Mouse (Mus musculus) common myeloid progenitor, adult 5-6 weeks (primary cell): Measurements from ENCODE around the gene Armcx4. TPM values are rescaled to one million over a fixed set of nuclear protein-coding genes. Genes with fewer than 3 reads are reported as not detected.

ENCODE experiments used
- ATAC-seq: replicated peaks from 2 replicates; pipeline ENCODE4 v1.8.0; 2016; ENCODE audit warnings: low read depth, mild to moderate bottlenecking, moderate TSS enrichment, inconsistent platforms; ENCODE audit not compliant: poor library complexity, severe bottlenecking
- total RNA-seq: library from RNA; stranded (forward); fragments of 200-1000, 187-1606 nt; gene quantifications from 2 replicates; pipeline ENCODE4 v1.2.3, GENCODE M21; 2017

Armcx4 gene
- 7.9 and 8.1 TPM in 2 replicates for total RNA-seq

GRCm38 (mm10) chrX:134686267-134686666 is at the start of gene Armcx4:
Armcx4 (plus strand) TSS chrX:134686519.
- peak; percentile 94 for ATAC-seq

GRCm38 (mm10) chrX:134641000-134641760 is 45.1 kb upstream of the Armcx4 start:
- ATAC-seq: peak; percentile 98

GRCm38 (mm10) chrX:134646338-134646737 is 40.0 kb upstream of the Armcx4 start:
- no peak for ATAC-seq

- ATAC-seq: no peak
Observed at GRCm38 (mm10) chrX:134647421-134647820, 38.9 kb upstream of the Armcx4 start.

DNA sequence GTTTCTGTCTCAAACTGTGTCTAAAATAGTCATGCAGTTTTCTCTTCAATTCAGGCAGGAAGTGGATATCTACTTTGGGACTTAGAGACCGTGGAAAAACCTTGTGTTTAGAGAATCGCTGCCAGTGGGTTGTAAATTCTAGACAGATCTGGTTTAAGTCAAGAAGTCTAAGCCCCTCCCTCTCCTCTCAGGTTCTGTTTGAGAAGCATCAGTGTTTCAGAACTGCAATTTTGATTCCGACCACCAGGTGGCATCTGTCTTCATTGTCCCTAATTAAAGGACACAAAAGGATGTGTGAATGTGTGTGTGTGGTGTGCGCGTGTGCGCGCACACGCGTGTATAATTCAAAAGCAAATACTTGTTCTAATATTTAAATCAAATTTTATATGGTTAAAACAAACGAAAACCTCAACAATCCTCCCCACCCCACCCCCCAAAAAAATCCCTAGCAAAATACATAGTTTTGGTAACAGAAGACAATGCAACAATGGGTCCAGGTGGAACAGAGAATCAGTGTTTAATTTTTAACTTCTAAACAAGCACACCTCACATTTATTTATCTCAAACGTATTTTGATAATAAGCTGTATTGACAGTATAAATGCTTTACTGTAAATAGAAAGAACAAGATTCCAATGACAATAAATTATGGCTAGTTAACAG is 38.2 kb upstream of the Armcx4 start:
- ATAC-seq: peak; percentile 89

DNA sequence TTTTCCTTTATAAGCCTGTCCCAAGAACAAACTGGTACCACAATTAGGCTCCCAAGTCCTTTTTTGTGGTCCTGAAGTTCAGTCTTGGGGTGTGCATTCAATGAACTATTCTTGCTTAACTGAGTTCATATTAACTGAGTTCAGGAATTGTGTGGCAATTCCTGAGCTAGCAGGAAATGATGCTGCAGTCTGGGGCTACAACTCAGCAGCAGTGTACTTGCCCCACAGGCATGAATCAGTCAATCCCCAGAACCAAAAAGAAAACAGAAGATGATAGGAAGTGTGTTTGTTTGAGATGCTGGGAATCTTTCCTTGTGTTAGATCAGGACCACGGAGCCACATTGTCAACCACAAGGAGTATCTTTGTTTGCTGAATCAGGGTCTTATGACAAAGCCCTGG is 34.3 kb upstream of the Armcx4 start:
- ATAC-seq: peak; percentile 56

DNA sequence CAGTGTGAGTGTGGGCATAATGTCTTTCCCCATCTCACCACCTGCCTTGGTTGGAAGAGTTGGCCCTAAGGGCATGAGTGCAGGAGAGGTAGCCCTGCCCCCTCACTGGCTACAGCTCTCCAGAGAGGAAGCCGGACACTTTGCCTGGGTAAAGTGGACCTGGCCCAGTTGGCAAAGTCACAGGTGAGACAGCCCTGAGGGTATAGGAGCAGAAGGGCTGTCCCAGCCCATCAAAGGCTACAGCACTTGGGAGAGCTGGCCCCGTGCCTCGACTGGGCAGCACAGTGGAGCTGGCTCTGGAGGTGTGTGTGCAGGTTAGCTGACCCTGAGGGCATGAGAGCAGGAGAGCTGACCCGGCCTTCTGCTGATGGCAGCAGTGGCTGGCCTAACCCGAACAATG is 24.7 kb upstream of the Armcx4 start:
- no peak for ATAC-seq

GRCm38 (mm10) chrX:134675022-134675421 is 11.3 kb upstream of the Armcx4 start:
- ATAC-seq: no peak

DNA sequence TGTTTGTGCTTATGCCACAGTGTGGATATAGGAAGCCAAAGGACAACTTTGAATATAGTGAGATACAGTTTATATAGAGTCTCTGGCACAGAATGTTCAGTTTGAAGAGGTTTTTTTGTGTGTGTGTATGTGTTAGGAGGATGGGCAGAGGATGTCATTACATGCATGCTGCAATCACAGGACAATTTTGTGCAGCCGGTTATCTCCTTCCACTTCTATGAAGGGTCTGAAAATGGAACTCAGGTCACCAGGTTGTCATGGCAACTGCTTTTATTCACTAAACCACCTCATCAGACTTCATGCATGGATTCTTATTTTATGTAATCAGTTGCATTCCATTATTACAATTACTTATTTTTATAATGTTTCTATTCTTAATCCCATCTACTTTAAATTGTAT is 10.4 kb upstream of the Armcx4 start:
- ATAC-seq: no peak

DNA sequence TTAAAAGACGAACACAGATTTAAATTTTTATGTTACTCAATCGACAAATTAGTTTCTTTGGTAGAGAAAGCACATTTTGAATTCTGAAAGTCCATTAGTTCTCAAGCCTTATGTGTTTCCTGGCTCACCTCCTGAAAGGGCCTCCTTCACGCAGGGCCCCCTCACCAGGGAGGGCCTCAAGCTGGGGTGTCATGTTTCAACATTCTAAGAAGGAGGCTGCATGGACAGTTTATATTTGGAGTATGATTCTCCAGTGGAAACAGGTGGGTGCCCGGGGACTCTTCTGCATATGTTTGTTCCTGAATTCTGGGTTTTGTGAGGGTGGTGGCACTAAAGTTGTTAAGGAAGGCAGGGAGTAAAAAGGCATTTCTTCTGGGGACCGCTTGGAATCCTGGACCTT is 1.4 kb upstream of the Armcx4 start:
- ATAC-seq: no peak

DNA sequence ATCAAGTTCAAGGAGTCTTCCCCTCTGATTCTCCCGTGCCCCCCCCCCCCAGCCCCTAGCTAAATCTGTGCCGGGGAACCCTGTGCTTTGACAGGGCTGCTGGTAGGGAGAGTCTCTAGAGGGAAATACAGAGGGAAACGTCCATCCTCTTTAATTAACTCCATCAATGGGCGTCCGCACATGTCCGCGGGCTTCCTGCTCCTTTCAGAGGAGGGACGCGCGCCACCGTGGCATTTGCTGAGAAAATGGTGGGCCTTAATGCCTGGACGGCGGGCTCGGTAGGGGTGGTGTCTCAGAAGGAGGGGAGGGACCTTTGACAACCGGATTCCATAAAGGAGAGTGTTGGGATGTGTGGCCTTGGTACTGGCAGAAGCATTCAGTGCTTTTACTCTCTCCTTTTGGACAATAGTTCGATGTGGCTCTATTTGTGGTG is 436 bp downstream of the Armcx4 start:
- peak; percentile 34 for ATAC-seq

GRCm38 (mm10) chrX:134689676-134690075 is 3.4 kb downstream of the Armcx4 start:
- ATAC-seq: no peak

DNA sequence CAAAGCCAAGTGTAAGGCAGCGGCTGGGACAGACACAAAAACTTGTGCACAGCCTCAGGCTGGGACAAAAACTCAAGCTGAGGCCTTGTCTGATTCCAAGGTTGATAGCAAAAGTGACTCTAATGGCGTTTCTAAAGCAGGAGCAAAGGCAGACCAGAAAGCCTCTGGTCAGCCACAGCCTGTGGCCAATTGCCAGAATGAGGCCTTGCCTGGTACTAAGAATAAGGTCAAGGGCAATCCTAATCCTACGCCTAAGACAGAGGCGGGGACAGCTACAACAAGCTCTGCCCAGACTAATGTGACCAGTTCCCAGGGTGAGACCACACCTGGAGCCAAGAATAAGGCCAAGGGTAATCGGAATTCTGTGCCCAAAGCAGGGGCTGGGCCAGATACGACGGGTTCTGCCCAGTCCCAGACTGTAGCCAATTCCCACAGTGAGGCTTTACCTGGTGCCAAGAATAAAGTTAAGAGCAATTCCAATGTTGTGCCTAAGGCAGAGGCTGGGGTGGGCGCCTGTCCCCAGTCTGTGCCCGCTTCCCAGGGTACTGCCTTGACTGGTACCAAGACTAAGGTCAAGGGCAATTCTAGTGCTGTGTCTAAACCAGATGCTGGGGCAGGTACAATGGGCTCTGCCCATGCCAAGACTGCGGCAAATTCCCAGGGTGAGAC is 4.7 kb downstream of the Armcx4 start:
- ATAC-seq: no peak

DNA sequence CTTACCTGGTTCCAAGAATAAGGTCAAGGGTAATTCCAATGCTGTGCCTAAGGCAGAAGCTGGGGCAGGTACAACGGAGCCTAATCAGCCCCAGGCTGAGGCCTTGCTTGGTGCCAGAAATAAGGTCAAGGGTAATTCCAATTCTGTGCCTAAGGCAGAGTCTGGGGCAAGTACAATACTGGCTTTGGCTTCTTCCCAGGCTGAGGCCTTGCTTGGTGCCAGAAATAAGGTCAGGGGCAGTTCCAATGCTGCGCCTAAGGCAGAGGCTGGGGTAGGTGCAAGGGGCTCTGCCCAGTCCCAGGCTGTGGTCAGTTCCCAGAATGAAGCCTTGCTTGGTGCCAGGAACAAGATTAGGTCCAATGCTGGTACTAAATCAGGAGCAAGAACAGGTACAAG is 5.2 kb downstream of the Armcx4 start:
- no peak for ATAC-seq

GRCm38 (mm10) chrX:134716863-134717262 is 30.5 kb downstream of the Armcx4 start:
- no peak for ATAC-seq

DNA sequence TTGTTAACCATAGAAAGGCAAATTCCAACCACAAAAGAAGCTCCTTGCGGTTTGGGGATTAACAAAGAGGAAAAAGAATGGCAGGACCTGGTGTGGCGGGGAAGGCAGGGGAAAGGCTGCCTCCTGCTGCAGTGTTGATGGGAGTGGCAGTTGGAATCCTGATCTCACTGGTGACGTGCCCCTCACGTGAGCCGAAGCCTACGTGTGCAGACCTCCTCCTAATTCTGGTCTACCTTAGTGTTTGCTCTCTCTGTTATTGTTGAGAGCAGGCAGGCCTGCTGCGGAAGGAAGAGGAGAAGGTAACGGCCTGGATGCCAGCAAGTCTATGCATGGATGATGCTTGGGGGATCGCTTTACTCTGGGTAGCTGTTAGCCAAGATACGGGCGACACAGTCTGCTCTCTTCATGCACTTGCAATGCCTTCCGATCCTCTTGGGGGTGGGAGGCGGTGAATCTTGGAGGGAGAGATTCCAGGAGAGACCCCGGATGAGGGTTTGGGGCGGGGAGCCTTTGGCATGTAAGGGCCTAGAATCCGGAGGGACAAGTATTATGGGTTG is 31.5 kb downstream of the Armcx4 start, which contains the start of gene Armcx1:
Armcx1 (plus strand) TSS at position 212 of the 557 bp plus-strand sequence.
- peak; percentile 94 for ATAC-seq

DNA sequence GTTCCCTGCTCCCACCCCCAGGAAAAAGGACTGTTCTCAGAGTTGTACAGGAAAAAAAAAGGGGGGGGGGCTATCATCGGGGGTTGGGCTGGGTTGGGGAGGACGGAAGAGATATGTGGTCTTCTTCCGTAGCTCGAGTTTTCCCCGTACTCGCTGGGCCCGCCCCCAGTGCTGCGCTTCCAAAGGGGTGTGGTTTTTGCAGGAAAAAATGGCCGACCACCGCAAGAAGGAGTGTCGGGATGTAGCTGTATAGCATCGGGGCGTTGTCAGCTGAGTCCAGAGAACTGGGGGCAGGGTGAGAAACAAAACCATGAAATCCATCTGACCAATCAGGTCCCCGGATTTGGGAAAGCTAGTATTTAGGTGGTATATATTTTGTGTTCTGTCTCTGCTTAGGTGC is 32.2 kb downstream of the Armcx4 start:
- peak; percentile 74 for ATAC-seq

DNA sequence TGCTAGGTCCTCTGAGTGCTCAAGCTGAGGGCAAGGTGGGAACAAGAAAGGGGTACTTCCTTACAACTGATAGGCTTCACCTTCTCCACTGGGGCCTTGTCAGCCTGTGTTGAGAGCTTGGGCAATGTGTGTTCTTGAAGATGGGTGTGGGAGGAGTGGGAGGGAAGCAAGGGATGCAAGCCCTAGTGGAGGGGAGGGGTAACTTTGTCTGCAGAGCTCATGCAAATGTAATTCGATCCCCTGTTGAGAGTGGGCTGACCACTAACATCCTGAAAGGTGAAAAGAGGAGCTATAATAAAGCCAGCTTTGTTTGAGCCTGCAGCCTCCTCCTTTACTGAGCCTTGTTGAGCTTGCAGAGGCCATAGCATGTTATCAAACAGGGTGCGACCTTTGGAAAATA is 37.4 kb downstream of the Armcx4 start:
- peak; percentile 47; the same call in 1 of the 2 replicates for ATAC-seq

GRCm38 (mm10) chrX:134729778-134730177 is 43.5 kb downstream of the Armcx4 start:
- ATAC-seq: peak; percentile 76

GRCm38 (mm10) chrX:134737796-134738195 is 51.5 kb downstream of the Armcx4 start:
- ATAC-seq: no peak

GRCm38 (mm10) chrX:134739160-134739559 is 52.8 kb downstream of the Armcx4 start:
- ATAC-seq: 0 out of 2 replicates have a peak, but pooled peaks have one; percentile 45
